Mouse (Mus musculus): Measurements from ENCODE around the gene Ap1g2.
A peak's percentile ranks its signal among the peaks of the same experiment; 100 is the strongest.

Gene Ap1g2

GRCm38 (mm10) chr14:55105836-55106809, at the start of gene Ap1g2:
Gene Ap1g2, minus strand, starts transcription at chr14:55106593.
- peak; percentile 89 to 91 for DNase-seq

- no peak for DNase-seq
Measured at GRCm38 (mm10) chr14:55152951-55153481, 46.6 kb upstream of the Ap1g2 start.

GRCm38 (mm10) chr14:55152174-55152573, 45.8 kb upstream of the Ap1g2 start:
- DNase-seq: no peak

GRCm38 (mm10) chr14:55150985-55151384, 44.6 kb upstream of the Ap1g2 start:
- no peak for DNase-seq

- no peak for DNase-seq
Measured at GRCm38 (mm10) chr14:55149041-55149440, 42.6 kb upstream of the Ap1g2 start.

GRCm38 (mm10) chr14:55148363-55148915, 42.0 kb upstream of the Ap1g2 start:
- DNase-seq: peak; percentile 85

- no peak for DNase-seq
Measured at GRCm38 (mm10) chr14:55146829-55147401, 40.5 kb upstream of the Ap1g2 start.

- no peak for DNase-seq
Measured at GRCm38 (mm10) chr14:55146324-55146723, 39.9 kb upstream of the Ap1g2 start.

- DNase-seq: no peak
Measured at GRCm38 (mm10) chr14:55139313-55139712, 32.9 kb upstream of the Ap1g2 start.

- no peak for DNase-seq
Measured at GRCm38 (mm10) chr14:55135676-55136075, 29.3 kb upstream of the Ap1g2 start.

- no peak for DNase-seq
Measured at GRCm38 (mm10) chr14:55126521-55126920, 20.1 kb upstream of the Ap1g2 start.

- peak in 1 of 2 experiments; percentile 20 for DNase-seq
Measured at GRCm38 (mm10) chr14:55125711-55126110, 19.3 kb upstream of the Ap1g2 start.

GRCm38 (mm10) chr14:55122359-55122758, 16.0 kb upstream of the Ap1g2 start:
- DNase-seq: no peak

GRCm38 (mm10) chr14:55121947-55122346, 15.6 kb upstream of the Ap1g2 start:
- DNase-seq: peak; percentile 93 to 95

GRCm38 (mm10) chr14:55119421-55120134, 13.2 kb upstream of the Ap1g2 start:
- DNase-seq: peak in 1 of 2 experiments; percentile 46

GRCm38 (mm10) chr14:55118852-55119251, 12.5 kb upstream of the Ap1g2 start:
- DNase-seq: peak; percentile 89 to 95

GRCm38 (mm10) chr14:55116425-55117200, 10.2 kb upstream of the Ap1g2 start, which contains the start of gene Jph4:
Gene Jph4, minus strand, starts transcription at chr14:55116935.
- DNase-seq: peak; percentile 81 to 90

GRCm38 (mm10) chr14:55115846-55116245, 9.5 kb upstream of the Ap1g2 start:
- peak; percentile 44 to 57 for DNase-seq

GRCm38 (mm10) chr14:55114759-55115701, 8.6 kb upstream of the Ap1g2 start:
- peak; percentile 81 to 82 for DNase-seq

- peak; percentile 65 to 74 for DNase-seq
Measured at GRCm38 (mm10) chr14:55113975-55114645, 7.7 kb upstream of the Ap1g2 start.

Data from cerebellum, adult 18-20 months (tissue).